Mouse (Mus musculus) heart, adult 2 months (tissue): ENCODE data around the gene Hpn.

Experiments used
- CTCF ChIP-seq: fragments of 200-600 bp; IDR thresholded peaks from 2 replicates; pipeline ENCODE4 v1.8.1; 2022; ENCODE audit warnings: antibody characterized with exemption, mild to moderate bottlenecking, moderate library complexity
- EP300 ChIP-seq: fragments of 200-500 bp; IDR thresholded peaks from 2 replicates; pipeline ENCODE4 v1.6.1; 2011; ENCODE audit warnings: low read depth, low read length, control low read depth; ENCODE audit not compliant: insufficient read depth
- POLR2A ChIP-seq: fragments of 200-500 bp; IDR thresholded peaks from 2 replicates; pipeline ENCODE4 v1.6.1; 2011; ENCODE audit warnings: mild to moderate bottlenecking, low read depth, low read length, control low read depth; ENCODE audit not compliant: insufficient read depth

DNA sequence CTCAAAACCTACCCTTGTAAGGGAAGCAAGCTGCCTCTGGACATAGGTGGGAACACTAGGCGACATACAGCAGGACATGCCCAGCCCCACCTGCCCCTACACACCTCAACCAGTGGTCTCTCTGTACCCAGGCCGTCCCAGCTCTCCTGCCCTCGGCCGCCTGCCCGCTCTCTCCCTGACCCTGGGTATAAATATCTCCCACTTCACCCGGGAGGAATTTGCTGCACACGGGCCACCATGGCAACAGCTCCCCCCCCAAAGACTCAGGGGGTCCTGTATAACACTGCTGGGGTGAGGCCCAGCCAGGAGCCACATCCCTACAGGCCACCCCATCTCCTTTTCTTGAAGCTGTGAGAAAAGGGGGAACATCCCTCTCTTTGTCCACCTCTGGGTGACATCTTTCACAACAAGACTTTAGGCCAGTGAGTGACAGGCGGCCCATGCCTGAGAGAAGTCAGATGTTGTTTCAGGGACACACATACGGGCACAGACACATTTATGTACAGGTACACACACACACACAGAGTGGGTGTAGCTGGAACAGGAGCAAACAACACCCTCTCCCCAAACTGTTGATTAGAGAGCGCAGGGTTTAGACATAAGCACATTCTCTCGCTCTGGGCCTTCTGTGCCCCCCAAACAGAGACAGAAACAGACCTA, 60.3 kb downstream of the Hpn start:
- TF ChIP-seq CTCF, result no peak
- peak; percentile 72 for TF ChIP-seq POLR2A
- TF ChIP-seq EP300, result 0 out of 2 replicates have a peak, but pooled peaks have one; percentile 25
